In genomic region chr12:111196548-111196947, GRCm38 (mm10) we compare ENCODE assay signal across 48 mouse cellular contexts. TPM values are rescaled to one million over a fixed set of nuclear protein-coding genes. Genes with fewer than 3 reads are reported as not detected.
"Had no signal": no experiment of that assay in that cellular context is flagged by ENCODE, and none has a peak within 500 bp of the region (broad histone marks: within the 10 kb centered on the region; RNA-seq: fewer than 3 reads in every experiment).

No protein-coding gene starts in this region.

- H3K9ac ChIP-seq: heart, embryonic 12.5 days; heart, embryonic 13.5 days; heart, embryonic 15.5 days; hindbrain, embryonic 12.5 days; hindbrain, embryonic 13.5 days; hindbrain, embryonic 14.5 days; hindbrain, embryonic 15.5 days; kidney, embryonic 15.5 days had no signal

- DNase-seq: heart, postnatal 10 days; heart, postnatal 14 days; heart, postnatal 36 days; heart, postnatal 4 days; kidney, adult 11 months; kidney, adult 18-20 months; kidney, adult 2 months; kidney, adult 8-10 months; kidney, adult 9 months; kidney, postnatal 10 days; kidney, postnatal 14 days; kidney, postnatal 25 days; kidney, postnatal 36 days; kidney, postnatal 4 days; layer of hippocampus, adult 9-11 months; layer of hippocampus, postnatal 36 days had no signal

- H3K36me3 ChIP-seq: heart, embryonic 10.5 days; heart, embryonic 12.5 days; heart, embryonic 13.5 days; heart, embryonic 15.5 days; hindbrain, embryonic 12.5 days; hindbrain, embryonic 15.5 days had no signal

- H3K27me3 ChIP-seq: heart, embryonic 12.5 days; heart, embryonic 13.5 days; heart, embryonic 15.5 days; hindbrain, embryonic 12.5 days; hindbrain, embryonic 13.5 days; hindbrain, embryonic 15.5 days; kidney, embryonic 15.5 days had no signal

- H3K4me3 ChIP-seq: heart, embryonic 10.5 days; heart, embryonic 12.5 days; heart, embryonic 13.5 days; heart, embryonic 15.5 days; hindbrain, embryonic 10.5 days; hindbrain, embryonic 12.5 days; hindbrain, embryonic 13.5 days; hindbrain, embryonic 15.5 days; kidney, embryonic 15.5 days; layer of hippocampus, adult 2 months; left cerebral cortex, adult 2 months had no signal

- H3K27ac ChIP-seq: heart, embryonic 10.5 days; heart, embryonic 13.5 days; heart, embryonic 15.5 days; hindbrain, embryonic 10.5 days; hindbrain, embryonic 12.5 days; hindbrain, embryonic 13.5 days; hindbrain, embryonic 14.5 days; hindbrain, embryonic 15.5 days; hindbrain, postnatal 0 days; kidney, embryonic 15.5 days; kidney, postnatal 0 days; layer of hippocampus, adult 2 months; left cerebral cortex, adult 2 months had no signal

- H3K9me3 ChIP-seq: heart, embryonic 10.5 days; heart, embryonic 12.5 days; heart, embryonic 13.5 days; heart, embryonic 15.5 days; hindbrain, embryonic 10.5 days; hindbrain, embryonic 12.5 days; hindbrain, embryonic 13.5 days; hindbrain, embryonic 15.5 days; kidney, embryonic 15.5 days had no signal

- H3K4me2 ChIP-seq: heart, embryonic 11.5 days; heart, embryonic 12.5 days; heart, embryonic 13.5 days; heart, embryonic 15.5 days; hindbrain, embryonic 12.5 days; hindbrain, embryonic 13.5 days; hindbrain, embryonic 14.5 days; hindbrain, embryonic 15.5 days; kidney, embryonic 15.5 days had no signal

- ATAC-seq: hindbrain, embryonic 16.5 days; hindbrain, postnatal 0 days; inflammation-experienced regulatory T-cells, adult 6 months had no signal

RNA-seq across cellular contexts. Expression of gene 4930595D18Rik, which starts 12.3 kb away (rescaled TPM):
- total RNA-seq: heart, postnatal 10 days; heart, postnatal 14 days; heart, postnatal 25 days; heart, postnatal 36 days; heart, postnatal 4 days; hematopoietic stem cell, adult 5-6 weeks; hindbrain, postnatal 0 days; layer of hippocampus, adult 18-20 months; layer of hippocampus, adult 2 months; layer of hippocampus, adult 8-10 months; layer of hippocampus, postnatal 10 days; layer of hippocampus, postnatal 25 days; layer of hippocampus, postnatal 36 days; left cerebral cortex, adult 18-20 months; left cerebral cortex, adult 2 months had no signal
- polyA plus RNA-seq: heart, embryonic 10.5 days; heart, embryonic 11.5 days; heart, embryonic 12.5 days; heart, embryonic 13.5 days; heart, embryonic 14.5 days; heart, embryonic 15.5 days; heart, embryonic 16.5 days; heart, postnatal 0 days; hindbrain, embryonic 10.5 days; hindbrain, embryonic 11.5 days; hindbrain, embryonic 12.5 days; hindbrain, embryonic 14.5 days; hindbrain, embryonic 15.5 days; hindbrain, postnatal 0 days; intestine, embryonic 14.5 days; kidney, adult 2 months; kidney, embryonic 14.5 days; kidney, embryonic 15.5 days; kidney, embryonic 16.5 days; kidney, postnatal 0 days; large intestine, adult 2 months had no signal
